Mouse (Mus musculus) embryonic facial prominence, embryonic 14.5 days (tissue): ENCODE measurements around the gene Traf3. TPM values are rescaled to one million over a fixed set of nuclear protein-coding genes. Genes with fewer than 3 reads are reported as not detected.
A peak's percentile ranks its signal among the peaks of the same experiment; 100 is the strongest.

Experiments used
- ATAC-seq: fragments of 200-750 bp; cut with Nextera tagmentation; 2 replicates; pipeline ENCODE4 v1.8.0; 2017; ENCODE audit warnings: low read depth, moderate number of reproducible peaks, moderate TSS enrichment
- DNase-seq: peaks from one replicate; pipeline ENCODE4 v3.0.0-alpha.2; 2015; ENCODE audit warnings: low spot score
- H3K27ac ChIP-seq: fragments of 300-500 bp; sonication (generic); replicated peaks from 2 replicates; pipeline ENCODE4 v1.5.1; 2014; ENCODE audit warnings: low read depth, mild to moderate bottlenecking, low read length, moderate library complexity
- H3K27me3 ChIP-seq: fragments of 300-500 bp; sonication (generic); replicated peaks from 2 replicates; pipeline ENCODE4 v1.6.1; 2014; ENCODE audit warnings: low read length; ENCODE audit not compliant: control insufficient read depth, insufficient read depth
- H3K36me3 ChIP-seq: fragments of 300-500 bp; sonication (generic); 2 replicates; pipeline ENCODE4 v1.6.1; 2014; ENCODE audit warnings: low read length, mixed read lengths; ENCODE audit not compliant: control insufficient read depth, insufficient read depth
- H3K4me1 ChIP-seq: fragments of 300-500 bp; sonication (generic); 2 replicates; pipeline ENCODE4 v1.6.1; 2014; ENCODE audit warnings: antibody characterized with exemption, low read length; ENCODE audit not compliant: control insufficient read depth, insufficient read depth
- H3K4me2 ChIP-seq: fragments of 300-500 bp; sonication (generic); 2 replicates; pipeline ENCODE4 v1.6.1; 2014; ENCODE audit warnings: low read depth, mild to moderate bottlenecking, low read length, moderate library complexity, mixed read lengths
- H3K4me3 ChIP-seq: fragments of 300-500 bp; sonication (generic); 2 replicates; pipeline ENCODE4 v1.5.1; 2014; ENCODE audit warnings: low read depth, mild to moderate bottlenecking, low read length
- H3K9ac ChIP-seq: fragments of 300-500 bp; sonication (generic); 2 replicates; pipeline ENCODE4 v1.6.1; 2014; ENCODE audit warnings: low read depth, mild to moderate bottlenecking, low read length, moderate library complexity, mixed read lengths
- H3K9me3 ChIP-seq: fragments of 300-500 bp; sonication (generic); 2 replicates; pipeline ENCODE4 v1.6.1; 2016; ENCODE audit warnings: low read length; ENCODE audit not compliant: control insufficient read depth
- WGBS: fragments of 180-500 bp; shearing (Covaris S2); extraction: QIAGEN DNeasy Blood & Tissue Kit; methylation state at CpG from one replicate; pipeline ENCODE4 v1.1.7; 2014; 5-methylcytosine and 5-hydroxymethylcytosine counted together
- polyA plus RNA-seq: library from polyadenylated mRNA; unstranded; fragments of >200 nt; fragmentation: Nextera tagmentation; extraction: Ambion mirVana; gene quantifications from 2 replicates; pipeline ENCODE4 v1.2.1, GENCODE M21; 2014

Traf3 gene
- polyA plus RNA-seq, 1 experiment from 2014 or later = 13.4 TPM

- Histone ChIP-seq H3K4me2 (no peak overlapping the region), H3K9me3 (no peaks in the 10 kb centered on the region), H3K36me3 (no peaks in the 10 kb centered on the region), H3K4me3 (no peak overlapping the region), H3K27me3 (no peaks in the 10 kb centered on the region), H3K4me1 (peaks cover 15% of the 10 kb centered on the region), H3K9ac (no peak overlapping the region), H3K27ac (no peak overlapping the region)
- WGBS = 96% methylated on average over 10 of the region's 10 CpGs
- ATAC-seq (no peak), DNase-seq (no peak)
These were observed 5.3 kb upstream of the Traf3 start for GRCm38 (mm10) chr12:111160871-111161270.

- H3K4me2 ChIP-seq = peak overlapping the region; percentile 51
- H3K9ac ChIP-seq = no peak overlapping the region
- no peak overlapping the region; the same call in 1 of the 2 replicates for H3K27ac ChIP-seq
- 34% methylated on average over 7 of the region's 7 CpGs for WGBS
- H3K4me3 ChIP-seq = peak overlapping the region; percentile 24; the same call in 1 of the 2 replicates
- DNase-seq (no peak), ATAC-seq (no peak)
- no peaks in the 10 kb centered on the region for H3K9me3 ChIP-seq
- peaks cover 15% of the 10 kb centered on the region for H3K4me1 ChIP-seq
- H3K27me3 ChIP-seq = no peaks in the 10 kb centered on the region
- H3K36me3 ChIP-seq = no peaks in the 10 kb centered on the region
These were observed 4.2 kb upstream of the Traf3 start for GRCm38 (mm10) chr12:111161943-111162311.

DNA sequence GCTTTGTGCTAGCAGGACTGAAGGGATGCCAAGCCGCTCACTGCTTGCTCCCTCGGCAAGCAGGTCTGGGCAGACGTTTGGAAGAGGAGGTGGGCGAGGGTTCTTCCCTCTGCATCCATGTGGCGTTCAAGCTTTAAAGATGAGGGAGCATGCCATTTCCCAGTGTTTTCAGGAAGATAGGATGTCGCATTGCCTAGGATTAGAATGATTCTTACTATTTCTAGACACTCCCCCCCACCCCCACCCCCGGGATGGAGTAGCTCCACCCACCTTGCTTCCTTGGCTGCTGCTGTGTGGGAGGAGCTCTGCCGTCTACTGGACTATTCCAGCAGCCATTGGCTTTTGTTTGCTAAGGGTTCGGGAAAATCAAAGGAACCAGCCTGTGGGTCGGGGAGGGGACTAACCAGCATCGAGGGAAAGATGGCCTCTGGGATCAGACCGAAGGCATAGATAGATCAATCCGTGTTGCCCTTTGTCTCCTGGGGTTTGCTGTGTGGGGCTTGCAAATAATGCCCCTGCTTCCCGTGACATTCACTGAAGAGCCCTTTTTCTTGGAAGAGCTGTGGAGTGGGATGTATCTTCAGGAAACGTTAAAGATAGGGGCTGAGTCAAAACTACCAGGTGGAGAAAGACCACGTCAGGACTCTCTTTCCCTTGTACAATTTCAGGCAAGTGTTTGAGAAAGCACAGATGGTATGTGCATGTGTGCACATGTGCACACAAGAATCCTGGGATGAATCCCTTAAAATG is 3.7 kb upstream of the Traf3 start:
- ATAC-seq (peak; percentile 48), DNase-seq (peak; percentile 90)
- H3K27me3 ChIP-seq = no peaks in the 10 kb centered on the region
- H3K36me3 ChIP-seq = no peaks in the 10 kb centered on the region
- H3K9me3 ChIP-seq = no peaks in the 10 kb centered on the region
- H3K27ac ChIP-seq = no peak overlapping the region; the same call in 1 of the 2 replicates
- 0 out of 2 replicates have a peak overlapping the region, but pooled peaks have one; percentile 37 for H3K9ac ChIP-seq
- peaks cover 15% of the 10 kb centered on the region for H3K4me1 ChIP-seq
- H3K4me2 ChIP-seq = peak overlapping the region; percentile 51
- H3K4me3 ChIP-seq = peak overlapping the region; percentile 24
- WGBS = 9% methylated on average over 16 of the region's 16 CpGs

DNA sequence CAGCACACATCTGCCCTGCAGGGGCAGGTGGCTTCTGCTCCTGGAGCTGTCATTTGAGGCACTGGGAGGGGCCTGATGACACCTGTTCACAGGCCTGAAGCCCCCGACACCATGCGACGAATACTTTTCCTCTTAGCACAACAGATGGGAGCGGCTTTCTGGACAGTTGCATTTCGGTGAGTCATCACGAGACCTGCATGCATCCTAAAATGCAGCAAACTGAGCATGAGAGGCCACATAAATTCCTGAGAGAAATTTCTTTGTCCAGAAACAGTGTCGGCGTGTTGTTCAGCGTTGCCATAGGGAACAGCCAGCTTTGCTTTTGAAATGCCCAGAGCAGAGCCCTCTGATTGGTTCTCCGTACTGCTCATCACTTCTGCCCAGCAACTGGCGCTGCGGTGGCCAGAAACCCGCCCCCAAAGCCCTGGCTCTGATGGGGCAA is 1.8 kb upstream of the Traf3 start:
- H3K4me2 ChIP-seq = peak overlapping the region; percentile 64
- no peaks in the 10 kb centered on the region for H3K36me3 ChIP-seq
- peaks cover 20% of the 10 kb centered on the region for H3K4me1 ChIP-seq
- peak; percentile 97 for DNase-seq
- H3K27ac ChIP-seq = peak overlapping the region; percentile 85
- H3K27me3 ChIP-seq = no peaks in the 10 kb centered on the region
- no peaks in the 10 kb centered on the region for H3K9me3 ChIP-seq
- peak overlapping the region; percentile 33 for H3K4me3 ChIP-seq
- peak overlapping the region; percentile 59 for H3K9ac ChIP-seq
- WGBS = 5% methylated on average over 13 of the region's 13 CpGs
- peak; percentile 90 for ATAC-seq

DNA sequence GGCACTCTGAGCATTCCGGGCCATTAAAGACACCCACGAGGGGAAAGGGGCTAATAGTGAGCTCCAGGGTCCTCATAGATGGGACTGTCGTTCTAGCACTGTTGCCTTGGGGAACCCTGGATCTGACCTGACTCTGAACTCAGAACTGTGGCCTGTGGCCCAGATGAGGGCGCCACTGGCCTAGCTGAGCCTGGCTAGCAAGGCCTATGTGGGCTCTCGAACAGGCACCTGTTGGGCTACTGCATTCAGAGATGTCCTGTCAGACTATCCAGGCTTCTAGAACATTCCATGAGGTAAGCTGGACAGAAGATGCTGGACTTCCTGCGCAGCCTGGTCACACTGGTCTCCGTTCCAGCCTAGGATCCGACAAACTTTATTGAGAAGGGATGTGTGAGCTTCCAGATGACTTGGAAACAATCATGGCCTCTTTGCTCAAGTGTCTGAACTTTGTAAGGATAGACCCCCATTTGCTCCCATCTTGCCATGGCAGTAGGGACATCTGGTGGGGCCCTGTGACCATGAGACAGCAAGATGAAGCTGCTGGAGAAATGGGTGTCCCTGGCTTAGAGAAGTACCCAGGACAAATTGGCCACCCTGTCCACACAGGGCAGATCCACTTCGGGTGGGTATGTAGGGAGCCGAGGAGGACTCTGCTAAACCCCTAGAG is 891 bp upstream of the Traf3 start:
- ATAC-seq (no peak), DNase-seq (peak; percentile 34)
- H3K36me3 ChIP-seq = no peaks in the 10 kb centered on the region
- peak overlapping the region; percentile 85 for H3K27ac ChIP-seq
- H3K4me2 ChIP-seq = peak overlapping the region; percentile 92
- H3K4me3 ChIP-seq = peak overlapping the region; percentile 87
- H3K4me1 ChIP-seq = peaks cover 14% of the 10 kb centered on the region
- 67% methylated on average over 10 of the region's 10 CpGs for WGBS
- peak overlapping the region; percentile 89; the same call in 1 of the 2 replicates for H3K9ac ChIP-seq
- no peaks in the 10 kb centered on the region for H3K27me3 ChIP-seq
- H3K9me3 ChIP-seq = no peaks in the 10 kb centered on the region

GRCm38 (mm10) chr12:111166681-111167289 is 615 bp downstream of the Traf3 start:
- under 1% methylated on average over 34 of the region's 48 CpGs for WGBS
- Histone ChIP-seq H3K4me1 (peaks cover 14% of the 10 kb centered on the region), H3K9ac (peak overlapping the region; percentile 89), H3K27ac (peak overlapping the region; percentile 85), H3K4me2 (peak overlapping the region; percentile 92), H3K9me3 (no peaks in the 10 kb centered on the region), H3K36me3 (no peaks in the 10 kb centered on the region), H3K4me3 (peak overlapping the region; percentile 87), H3K27me3 (no peaks in the 10 kb centered on the region)
- ATAC-seq (peak; percentile 6; the same call in 1 of the 2 replicates), DNase-seq (no peak)

DNA sequence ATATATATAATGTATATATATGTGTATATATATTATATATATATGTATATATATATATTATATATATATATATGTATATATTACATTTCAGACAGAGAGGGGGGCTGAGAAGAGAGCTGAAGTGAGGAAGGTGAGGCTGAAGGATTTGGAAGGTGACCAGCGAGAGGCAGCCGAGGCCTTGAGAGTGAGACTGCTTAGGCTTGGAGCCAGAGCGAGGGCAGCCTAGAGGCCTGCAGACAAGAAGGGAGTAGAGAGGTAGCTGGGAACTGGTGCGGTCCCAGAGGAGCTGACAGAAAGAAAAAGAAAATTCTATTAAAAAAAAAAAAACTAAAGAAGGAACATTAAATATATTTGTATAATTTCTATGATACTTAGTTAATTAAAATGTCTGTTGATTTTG is 2.7 kb downstream of the Traf3 start:
- no peak overlapping the region for H3K9ac ChIP-seq
- no peaks in the 10 kb centered on the region for H3K27me3 ChIP-seq
- DNase-seq = no peak
- ATAC-seq = no peak
- WGBS = 82% methylated on average over 4 of the region's 4 CpGs
- no peak overlapping the region for H3K27ac ChIP-seq
- H3K9me3 ChIP-seq = no peaks in the 10 kb centered on the region
- H3K36me3 ChIP-seq = peaks cover 6% of the 10 kb centered on the region; the same call in 1 of the 2 replicates
- no peak overlapping the region for H3K4me3 ChIP-seq
- H3K4me1 ChIP-seq = peaks cover 12% of the 10 kb centered on the region
- H3K4me2 ChIP-seq = no peak overlapping the region

- Histone ChIP-seq H3K9ac (no peak overlapping the region), H3K27me3 (no peaks in the 10 kb centered on the region), H3K4me2 (no peak overlapping the region), H3K4me1 (no peaks in the 10 kb centered on the region), H3K9me3 (no peaks in the 10 kb centered on the region), H3K36me3 (0 out of 2 replicates have a peak, but pooled peaks cover 14% of the 10 kb centered on the region), H3K27ac (no peak overlapping the region), H3K4me3 (no peak overlapping the region)
- DNase-seq (no peak), ATAC-seq (no peak)
- WGBS = 74% methylated on average over 4 of the region's 4 CpGs
These were observed 12.6 kb downstream of the Traf3 start for GRCm38 (mm10) chr12:111178772-111179171.
